Mouse (Mus musculus): ENCODE data around the gene Zswim1.
A peak's percentile ranks its signal among the peaks of the same experiment; 100 is the strongest.
"Not testable (repeated sequence)": the region's sequence is repeated elsewhere in the genome, so short reads cannot be mapped to it uniquely, and the experiment has no call there.

Zswim1 gene

DNA sequence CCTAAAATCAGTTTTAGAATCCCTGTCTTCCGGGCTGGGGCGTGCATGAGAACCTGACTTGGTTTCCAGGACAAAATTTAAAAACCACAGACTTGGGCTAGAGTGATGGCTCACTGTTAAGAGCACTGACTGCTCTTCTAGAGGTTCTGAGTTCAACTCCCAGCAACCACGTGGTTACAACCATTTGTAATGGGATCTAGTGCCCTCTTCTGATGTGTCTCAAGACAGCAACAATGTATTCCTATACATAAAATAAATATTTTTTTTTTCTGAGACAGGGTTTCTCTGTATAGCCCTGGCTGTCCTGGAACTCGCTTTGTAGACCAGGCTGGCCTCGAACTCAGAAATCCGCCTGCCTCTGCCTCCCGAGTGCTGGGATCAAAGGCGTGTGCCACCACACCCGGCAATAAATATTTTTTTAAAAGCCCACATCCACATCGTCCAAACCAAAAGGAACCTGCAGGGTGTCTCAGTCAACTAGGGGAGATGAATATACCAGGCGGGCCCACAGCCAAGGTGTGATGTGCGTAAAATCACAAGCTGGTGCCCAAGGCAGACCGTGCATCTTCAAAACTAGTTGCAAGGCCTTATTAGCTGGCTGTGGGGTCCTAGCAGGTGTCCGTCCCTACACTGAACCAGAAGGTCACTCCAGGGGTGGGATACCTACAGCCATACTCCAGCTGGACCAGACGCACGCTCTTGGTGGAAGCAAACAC lies 9.7 kb downstream of the Zswim1 start:
- no peak for DNase-seq

DNA sequence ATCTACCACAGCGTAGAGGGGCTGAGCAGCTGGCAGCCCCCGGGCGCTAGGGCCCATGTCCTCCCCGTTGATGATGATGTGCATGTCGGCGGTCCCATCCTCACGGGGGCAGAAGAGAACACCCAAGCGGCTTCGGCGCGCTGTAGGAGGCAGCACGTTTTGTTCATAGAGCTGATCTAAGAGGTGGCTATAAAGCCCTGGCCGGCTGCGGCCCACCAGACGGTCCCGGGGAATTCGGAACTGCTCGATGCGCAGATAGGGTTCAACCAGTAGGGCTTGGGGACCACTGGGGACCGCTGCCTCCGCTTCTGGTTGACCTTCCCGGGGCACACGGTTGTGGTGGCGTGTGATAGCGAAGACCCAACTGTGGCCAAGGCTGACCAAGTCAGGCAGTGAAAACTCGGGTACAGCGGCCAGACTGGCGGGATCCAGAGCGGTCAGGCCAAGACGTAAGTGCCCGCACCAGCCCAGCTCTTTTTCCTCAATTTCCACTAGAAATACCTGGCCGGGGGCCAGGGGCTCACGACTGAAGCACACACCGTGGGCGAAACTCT lies 10.3 kb downstream of the Zswim1 start, which contains the start of gene Ctsa:
TSS of gene Ctsa (plus strand) at position 126 of the 554 bp plus-strand sequence.
- DNase-seq: peak; percentile 81

DNA sequence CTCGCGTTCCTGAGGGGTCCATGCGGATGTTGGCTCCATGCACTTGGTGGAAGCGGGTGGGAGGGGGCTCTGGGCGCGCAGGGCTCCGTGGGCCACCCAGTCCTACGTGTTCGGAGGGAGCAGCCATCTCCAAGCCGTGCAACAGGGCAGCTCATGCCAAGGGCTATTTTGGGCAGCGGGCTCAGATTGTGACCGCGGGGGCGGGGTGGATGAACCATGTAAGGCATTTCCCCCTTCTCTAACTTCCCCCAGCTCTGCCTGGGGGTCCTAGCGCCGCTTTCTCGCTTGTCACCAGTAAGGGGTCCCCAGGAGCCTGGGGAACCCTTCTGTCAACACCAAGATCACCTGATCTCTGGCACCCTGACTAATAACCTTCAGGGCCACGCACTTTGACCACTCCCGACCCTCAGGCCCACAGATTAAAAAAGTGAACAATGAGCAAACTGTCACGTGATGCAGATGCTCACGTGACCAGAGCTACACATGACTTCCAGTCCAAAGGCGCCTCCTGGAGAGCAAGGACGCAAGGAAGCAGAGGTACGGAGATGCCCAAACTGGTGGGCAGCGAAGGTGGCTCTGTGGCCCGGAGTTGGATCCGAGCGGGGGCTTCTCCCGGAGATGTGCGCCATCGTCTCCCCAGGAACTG lies 11.0 kb downstream of the Zswim1 start, which contains the start of gene Neurl2:
TSS of gene Neurl2 (minus strand) at position 143 of the 646 bp plus-strand sequence.
- peak; percentile 87 for DNase-seq

DNA sequence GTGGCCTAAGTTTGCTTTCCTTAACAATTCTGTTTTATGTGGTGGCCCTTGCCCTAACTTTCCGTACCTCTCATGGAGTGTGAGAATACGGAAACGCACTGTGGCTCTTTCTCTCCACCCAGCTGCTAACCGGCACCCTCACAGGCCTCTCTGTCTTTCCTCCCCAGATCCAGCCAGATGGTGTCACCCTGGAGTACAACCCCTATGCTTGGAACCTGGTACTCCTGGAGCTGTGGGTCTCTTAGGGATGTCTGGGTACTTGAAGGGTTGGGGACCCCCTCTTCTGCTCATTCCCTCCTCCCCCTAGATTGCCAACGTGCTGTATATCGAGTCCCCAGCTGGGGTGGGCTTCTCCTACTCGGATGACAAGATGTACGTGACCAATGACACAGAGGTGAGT lies 12.0 kb downstream of the Zswim1 start:
- DNase-seq: no peak

DNA sequence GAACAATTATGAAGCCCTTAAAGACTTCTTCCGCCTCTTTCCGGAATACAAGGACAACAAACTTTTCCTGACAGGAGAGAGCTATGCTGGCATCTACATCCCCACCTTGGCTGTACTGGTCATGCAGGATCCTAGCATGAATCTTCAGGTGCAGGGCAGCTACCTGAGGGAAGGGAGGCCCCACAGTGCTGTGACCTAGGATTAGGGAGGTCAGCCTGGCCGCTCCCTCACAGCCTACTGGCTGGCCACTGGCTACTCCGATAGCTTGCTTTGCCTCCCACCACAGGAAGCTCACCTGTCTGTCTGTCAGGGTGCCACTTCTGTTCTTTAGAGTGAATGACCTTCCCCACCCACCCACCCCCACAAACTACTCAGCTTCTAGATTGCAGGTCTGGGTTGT lies 12.7 kb downstream of the Zswim1 start:
- no peak for DNase-seq

DNA sequence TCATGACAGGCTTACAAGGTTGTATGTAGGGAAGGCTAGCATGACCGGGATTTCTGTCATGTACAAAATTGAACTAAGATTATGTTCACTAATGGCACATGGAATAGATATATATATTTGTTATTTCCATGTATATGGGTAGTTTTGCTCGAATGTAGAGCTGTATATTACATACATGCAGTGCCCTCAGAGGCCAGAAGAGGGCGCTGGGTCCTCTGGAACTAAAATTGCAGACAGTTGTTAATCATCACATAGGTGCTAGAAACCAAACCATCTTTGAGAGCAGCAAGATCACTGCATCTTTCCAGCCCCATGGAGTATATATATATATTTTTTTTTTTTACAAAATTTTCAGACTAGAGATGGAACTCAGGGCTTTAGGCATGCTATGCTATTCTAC lies 23.3 kb downstream of the Zswim1 start:
- peak; percentile 41 for DNase-seq

DNA sequence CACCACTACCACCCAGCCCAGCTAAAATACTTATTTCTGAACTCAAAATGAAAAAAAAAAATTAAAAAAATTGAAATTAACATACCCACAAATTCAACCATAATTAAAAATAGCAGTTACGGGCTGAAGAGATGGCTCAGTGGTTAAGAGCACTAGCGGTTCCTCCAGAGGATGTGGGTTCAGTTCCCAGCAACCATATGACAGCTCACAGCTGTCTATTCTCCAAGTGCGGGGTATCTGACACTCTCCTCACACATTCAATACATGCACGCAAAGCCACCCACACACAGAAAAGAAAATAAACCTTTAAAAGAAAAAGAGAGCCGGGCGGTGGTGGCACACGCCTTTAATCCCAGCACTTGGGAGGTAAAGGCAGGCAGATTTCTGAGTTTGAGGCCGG lies 27.6 kb downstream of the Zswim1 start:
- DNase-seq: no peak

DNA sequence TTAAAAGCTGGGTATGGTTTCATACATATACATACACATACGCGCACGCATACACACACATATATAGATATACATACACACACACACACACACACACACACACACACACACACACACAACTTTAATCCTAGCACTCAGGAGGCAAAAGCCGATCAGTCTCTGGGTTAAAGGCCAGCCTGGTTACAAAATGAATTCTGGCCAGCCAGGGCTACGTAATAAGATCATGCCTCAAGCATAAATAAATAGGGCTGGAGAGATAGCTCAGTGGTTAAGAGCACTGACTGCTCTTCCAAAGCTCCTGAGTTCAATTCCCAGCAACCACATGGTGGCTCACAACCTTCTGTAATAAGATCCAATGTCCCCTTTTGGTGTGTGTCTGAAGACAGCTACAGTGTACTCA lies 33.1 kb downstream of the Zswim1 start:
- not testable (repeated sequence) for DNase-seq

DNA sequence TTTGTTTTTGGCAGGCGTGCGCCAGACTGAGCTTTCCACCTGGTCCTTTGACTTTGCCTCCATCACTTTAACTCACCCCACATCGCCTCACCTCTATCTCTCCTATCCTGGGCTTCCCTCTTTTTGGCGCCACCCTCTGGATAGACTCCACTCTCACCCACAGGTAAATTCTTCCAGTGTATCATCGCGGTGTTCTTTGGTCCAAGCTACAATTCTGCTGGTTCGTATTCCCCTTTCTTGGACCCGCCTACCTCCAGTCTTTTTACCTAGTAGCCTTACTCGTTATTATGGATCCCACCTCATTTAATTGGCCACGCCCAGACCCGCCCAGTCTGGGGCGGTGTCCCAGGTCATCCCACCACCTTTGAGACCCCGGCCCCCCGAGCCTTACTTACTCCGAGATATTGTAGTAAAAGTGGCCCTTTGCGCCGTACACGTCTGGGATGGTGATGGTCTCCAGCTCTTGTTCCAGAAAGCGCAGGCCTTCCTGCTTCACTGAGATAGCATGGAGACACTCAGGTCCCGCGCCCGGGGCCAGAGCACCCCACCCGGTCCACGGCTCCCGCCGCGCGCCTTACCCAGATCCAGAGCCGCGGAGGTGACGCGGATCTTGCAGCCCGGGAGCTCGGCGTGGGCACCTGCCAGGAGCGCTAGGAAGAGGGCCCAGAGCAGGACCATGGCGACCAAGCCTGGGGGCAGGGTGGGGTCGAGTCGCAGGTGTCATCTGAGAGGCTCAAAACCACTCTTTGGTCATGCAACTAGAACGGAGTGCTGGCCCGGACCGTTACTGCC lies 34.0 kb downstream of the Zswim1 start:
- no peak for DNase-seq

DNA sequence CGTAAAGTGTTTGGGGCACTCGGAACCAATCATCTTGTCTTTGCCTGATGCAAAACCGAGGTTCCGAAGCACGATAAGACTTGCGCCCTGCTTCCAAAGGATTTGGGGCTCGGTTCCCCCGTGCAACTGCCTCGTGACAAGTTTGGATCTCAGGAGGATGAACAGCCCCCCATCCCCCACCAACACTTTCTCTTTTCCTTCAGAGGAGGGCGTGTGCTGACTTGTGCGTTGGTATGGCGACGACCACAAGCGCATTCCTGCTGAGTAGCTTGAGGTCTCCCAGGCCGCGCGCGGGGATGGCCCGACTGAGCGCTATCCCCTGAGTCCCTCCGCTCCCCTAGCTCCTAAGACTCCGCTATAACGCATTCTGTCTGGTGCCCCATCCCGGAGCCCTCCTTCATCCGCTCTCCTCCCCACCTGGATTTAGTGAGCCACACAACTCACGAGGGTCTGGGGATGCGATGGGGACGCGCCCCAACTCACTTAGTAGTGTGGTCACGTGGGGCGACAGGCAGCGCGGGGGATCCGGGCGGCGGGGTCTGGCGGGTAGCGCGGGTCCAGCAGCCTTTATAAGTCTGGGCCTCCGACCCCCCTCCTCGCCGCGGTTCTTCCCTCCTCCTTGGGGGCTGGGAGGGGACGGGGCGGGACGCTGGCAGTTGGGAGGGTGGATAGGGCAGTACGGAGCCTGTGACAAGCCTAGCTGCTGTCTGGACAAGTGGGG lies 34.8 kb downstream of the Zswim1 start, which contains the start of gene Pltp:
TSS of gene Pltp (minus strand) at position 611 of the 721 bp plus-strand sequence.
- peak; percentile 30 for DNase-seq

DNA sequence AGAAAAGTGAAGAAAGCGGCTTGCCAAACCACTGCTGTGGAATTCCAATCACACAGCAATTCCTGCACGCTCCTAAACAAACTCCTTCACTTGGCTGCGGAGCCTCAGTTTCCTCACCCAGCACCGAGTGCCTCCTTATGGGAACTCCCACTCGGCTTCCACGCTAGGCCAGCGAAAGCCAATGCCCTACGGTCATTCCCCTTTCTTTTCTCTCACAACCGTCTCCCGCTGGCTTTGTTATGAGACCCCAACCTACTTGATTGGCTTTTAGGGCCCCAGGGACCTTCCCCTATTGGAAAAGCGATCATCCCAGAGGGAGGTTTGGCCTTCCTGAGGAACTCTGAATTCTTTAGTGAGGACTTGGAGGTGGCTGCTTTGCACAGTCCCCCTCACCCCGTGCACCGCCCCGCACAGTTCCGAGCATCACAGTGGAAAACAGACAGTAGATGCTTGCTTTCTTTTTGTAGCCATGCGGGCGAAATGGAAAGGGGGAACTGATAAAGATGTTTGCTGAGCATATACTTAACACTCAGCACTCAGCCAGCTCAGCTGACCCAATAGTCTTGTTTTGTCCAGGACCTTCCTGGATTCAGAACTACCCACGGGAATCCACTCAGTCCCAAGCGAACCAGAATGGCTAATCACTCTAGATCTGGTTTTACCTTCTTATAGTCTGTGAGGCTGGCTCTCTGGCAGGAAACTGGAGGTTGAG lies 35.5 kb downstream of the Zswim1 start:
- no peak for DNase-seq

DNA sequence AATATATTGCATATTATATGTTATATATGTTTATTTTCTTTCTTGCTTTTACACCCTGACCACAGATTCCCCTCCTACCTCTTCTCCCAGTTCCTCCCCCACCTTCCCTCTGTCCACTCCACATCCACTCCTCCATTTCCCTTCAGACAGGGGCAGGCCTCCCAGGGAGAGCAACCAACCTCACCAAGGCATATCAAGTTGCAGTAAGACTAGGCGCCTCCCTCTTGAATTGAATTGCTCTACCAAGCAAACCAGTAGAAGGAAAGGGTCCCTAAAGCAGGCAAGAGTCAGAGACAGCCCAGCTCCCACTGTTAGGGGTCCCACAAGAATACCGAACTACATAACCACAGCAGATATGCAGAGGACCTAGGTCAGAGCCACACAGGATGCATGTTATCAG lies 36.7 kb downstream of the Zswim1 start:
- DNase-seq: no peak

DNA sequence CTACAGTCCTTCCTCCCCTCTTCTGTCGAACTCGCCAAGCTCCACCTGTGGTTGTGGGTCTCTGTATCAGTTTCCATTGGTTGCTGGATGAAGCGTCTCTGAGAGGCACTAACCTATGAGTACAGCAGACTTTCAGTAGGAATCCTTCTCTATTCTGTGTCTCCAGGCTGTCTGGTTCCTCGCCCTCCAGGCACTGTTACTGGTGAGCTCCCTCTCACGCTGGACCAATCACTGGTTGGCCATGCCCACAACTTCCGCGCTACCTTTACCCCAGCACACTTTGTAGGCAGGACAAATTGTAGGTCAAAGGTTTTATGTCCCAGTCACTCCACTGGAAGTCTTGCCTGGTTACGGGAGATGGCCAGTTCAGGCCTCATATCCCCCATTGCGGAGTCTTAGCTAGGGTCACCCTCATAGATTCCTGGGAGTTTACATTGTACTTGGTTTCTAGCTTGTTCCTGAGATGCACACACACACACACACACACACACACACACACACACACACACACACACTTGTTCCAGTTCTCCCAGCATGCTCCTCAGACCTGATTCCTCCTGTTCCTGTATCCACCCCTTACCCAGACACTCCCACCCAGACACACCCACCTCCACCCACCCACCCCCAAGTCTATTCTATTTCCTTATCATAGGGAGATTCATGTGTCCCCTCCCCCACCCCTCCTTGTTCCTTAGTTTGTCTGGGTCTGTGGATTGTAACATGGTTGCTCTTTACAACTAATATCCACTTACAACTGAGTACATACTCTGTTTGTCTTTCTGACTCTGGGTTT lies 37.4 kb downstream of the Zswim1 start:
- DNase-seq: peak; percentile 39

DNA sequence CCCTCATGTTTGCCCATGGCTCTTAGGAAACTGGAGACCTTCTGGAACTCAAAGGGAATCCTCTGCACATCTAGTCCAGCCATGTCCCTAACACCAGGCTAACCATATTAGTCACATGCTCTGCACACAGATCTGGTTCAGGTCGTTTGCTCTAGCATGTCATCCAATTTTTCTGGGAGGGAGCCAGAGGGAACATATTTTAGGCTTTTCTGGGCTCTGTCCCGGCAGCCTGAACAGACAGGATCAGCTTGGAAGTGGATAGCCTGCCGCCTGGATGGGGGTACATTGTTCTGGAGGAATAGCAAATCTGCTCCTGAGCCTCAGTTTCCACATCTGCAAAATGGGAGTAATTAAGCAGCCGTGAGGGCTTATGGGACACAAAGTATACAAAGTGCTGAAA lies 38.6 kb downstream of the Zswim1 start:
- DNase-seq: no peak

DNA sequence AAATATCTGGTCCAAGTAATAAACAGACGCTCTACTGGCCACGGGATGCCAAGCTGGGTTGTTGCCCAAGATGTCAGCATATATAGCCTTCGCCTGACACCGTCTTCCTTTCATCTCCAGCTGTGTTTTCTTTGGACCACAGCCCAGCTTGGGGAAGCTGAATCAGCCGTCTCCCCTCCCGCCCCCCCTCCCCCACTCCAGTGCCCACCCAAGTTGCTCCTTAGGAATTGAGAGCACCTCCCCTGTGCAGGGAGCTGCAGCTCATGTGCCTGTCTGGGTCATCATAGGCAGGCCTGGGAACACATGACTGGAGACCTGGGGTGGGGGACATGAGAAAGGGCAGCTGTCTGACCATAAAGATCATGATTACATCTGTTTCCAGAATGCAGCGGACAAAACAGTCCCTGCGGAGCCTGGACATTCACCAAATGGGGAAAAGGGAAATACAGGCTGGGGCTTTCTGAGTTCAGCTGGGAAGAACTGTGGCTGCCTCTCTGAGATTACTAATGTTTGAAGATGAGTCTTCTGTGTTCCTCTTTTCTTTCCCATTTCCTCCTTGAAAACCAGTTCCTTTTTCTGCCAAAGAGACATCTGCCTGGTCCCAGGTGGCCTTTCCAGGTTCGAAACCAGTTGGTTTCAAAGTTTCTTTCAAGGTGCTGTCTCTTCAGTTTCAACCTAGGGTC lies 39.8 kb downstream of the Zswim1 start:
- DNase-seq: peak; percentile 36

DNA sequence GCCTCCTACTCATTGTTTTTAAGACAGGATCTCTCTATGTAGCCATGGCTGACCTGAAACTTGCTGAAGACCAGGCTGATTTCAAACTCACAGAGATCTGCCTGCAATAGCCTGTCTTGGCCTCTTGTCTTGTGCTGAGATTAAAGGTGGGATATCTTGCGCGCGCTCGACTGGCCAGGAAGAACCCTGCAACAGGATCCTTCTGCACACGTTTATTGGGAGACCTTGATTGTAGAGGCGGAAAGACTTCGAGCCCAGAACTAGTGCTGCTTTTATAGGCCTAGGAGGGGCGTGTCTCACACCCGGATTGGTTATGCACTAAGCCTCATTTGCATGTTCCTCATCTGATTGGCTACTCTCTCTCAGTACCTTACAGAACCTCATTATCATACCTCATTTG lies 40.9 kb downstream of the Zswim1 start:
- not testable (repeated sequence) for DNase-seq

DNA sequence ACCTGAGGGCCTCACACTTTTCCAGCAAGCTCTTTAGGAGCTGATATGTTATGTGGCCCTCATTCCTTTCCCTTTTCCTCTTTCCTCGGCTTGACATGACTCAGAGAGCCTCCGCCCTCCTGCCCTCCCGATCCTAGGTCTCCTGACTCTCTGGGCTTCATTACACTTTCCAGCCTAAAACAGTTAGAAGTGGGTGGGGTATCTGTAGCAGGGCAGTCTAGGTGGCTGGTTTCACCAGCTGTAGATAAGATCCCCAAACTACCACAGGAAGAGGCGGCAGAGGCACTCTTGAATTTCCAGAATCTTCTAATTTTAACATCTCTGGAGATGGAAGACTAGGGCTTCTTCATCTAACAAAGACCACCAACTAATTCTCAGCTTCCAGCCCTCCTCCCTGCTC lies 42.1 kb downstream of the Zswim1 start:
- no peak for DNase-seq

DNA sequence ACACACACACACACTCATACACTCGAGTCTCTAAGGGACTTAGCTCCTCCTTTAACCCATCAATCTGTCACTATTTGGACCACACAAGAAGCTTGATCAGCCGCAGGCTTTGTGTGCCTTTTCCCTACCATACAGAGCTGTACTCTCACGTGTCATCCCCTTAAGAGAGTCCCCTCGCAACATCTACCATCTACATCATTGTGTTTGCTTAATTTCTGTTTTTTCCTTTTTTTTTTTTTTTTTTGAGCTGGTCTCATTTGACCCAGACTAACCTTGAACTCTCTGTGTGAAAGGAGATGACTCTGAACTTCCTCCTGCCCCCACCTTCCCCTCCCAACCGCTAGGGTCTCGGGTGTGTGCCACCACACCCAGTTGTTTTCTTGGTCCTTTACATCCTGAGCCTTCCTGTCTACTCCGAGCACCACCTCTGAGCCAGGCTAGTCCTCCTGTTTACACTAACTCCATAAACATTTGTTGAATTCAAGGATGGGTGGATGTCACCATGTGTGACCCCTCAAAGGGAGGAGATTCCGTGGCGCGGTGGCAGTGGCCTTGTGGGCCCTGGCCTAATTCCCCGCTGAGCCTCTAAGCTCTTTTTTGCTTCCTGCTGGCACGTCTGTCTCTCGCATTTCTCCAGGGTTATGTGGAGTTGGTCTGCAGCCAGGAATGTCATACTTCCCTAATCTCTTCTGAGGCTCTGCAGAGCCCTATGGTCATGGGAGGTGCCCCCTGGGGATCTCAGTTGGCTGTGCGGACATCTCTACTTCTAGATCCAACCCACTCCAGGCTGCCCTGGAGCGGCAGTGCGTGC lies 44.5 kb downstream of the Zswim1 start:
- DNase-seq: no peak

DNA sequence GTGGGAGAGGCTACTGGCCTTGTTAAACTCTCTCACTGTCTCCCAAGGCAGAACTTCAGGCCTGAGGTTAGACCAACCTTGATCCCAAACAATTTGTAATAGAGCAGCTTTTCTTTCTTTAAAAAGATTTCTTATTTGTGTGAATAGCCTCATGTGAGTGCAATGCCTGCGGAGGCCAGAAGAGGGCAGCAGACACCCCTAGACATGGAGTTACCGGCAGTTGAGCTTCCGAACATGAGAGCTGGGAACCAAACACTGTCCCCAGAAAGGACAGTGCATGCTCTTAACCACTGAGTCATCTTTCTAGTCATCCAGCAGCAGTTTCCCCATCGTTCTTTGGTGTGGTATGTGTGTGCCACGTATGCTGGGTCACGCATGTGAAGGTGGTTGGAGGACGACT lies 45.1 kb downstream of the Zswim1 start:
- peak; percentile 44 for DNase-seq

DNA sequence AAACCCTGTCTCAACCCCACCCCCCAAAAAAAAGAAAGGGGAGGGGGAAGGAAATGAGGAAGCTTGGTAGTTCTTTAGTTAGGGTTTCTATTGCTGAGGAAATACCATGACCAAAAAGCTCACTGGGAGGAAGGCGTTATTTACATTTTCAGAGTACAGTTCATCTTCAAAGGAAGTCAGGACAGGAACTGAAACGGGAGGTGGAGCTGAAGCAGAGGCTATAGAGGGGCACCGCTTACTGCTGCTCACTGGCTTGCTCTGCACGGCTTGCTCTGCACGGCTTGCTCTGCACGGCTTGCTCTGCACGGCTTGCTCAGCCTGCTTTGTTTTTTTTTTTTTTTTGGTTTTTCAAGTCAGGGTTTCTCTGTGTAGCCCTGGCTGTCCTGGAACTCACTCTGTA lies 46.0 kb downstream of the Zswim1 start:
- no peak for DNase-seq
